Mouse (Mus musculus) embryonic facial prominence, embryonic 14.5 days (tissue): Measurements from ENCODE around the gene Dnajc6. TPM values are rescaled to one million over a fixed set of nuclear protein-coding genes. Genes with fewer than 3 reads are reported as not detected.
A peak's percentile ranks its signal among the peaks of the same experiment; 100 is the strongest.

Experiments
- ATAC-seq: fragments of 200-750 bp; cut with Nextera tagmentation; 2 replicates; pipeline ENCODE4 v1.8.0; 2017; ENCODE audit warnings: low read depth, moderate number of reproducible peaks, moderate TSS enrichment
- DNase-seq: peaks from one replicate; pipeline ENCODE4 v3.0.0-alpha.2; 2015; ENCODE audit warnings: low spot score
- H3K27ac ChIP-seq: fragments of 300-500 bp; sonication (generic); replicated peaks from 2 replicates; pipeline ENCODE4 v1.5.1; 2014; ENCODE audit warnings: low read depth, mild to moderate bottlenecking, low read length, moderate library complexity
- H3K27me3 ChIP-seq: fragments of 300-500 bp; sonication (generic); replicated peaks from 2 replicates; pipeline ENCODE4 v1.6.1; 2014; ENCODE audit warnings: low read length; ENCODE audit not compliant: control insufficient read depth, insufficient read depth
- H3K36me3 ChIP-seq: fragments of 300-500 bp; sonication (generic); 2 replicates; pipeline ENCODE4 v1.6.1; 2014; ENCODE audit warnings: low read length, mixed read lengths; ENCODE audit not compliant: control insufficient read depth, insufficient read depth
- H3K4me1 ChIP-seq: fragments of 300-500 bp; sonication (generic); 2 replicates; pipeline ENCODE4 v1.6.1; 2014; ENCODE audit warnings: antibody characterized with exemption, low read length; ENCODE audit not compliant: control insufficient read depth, insufficient read depth
- H3K4me2 ChIP-seq: fragments of 300-500 bp; sonication (generic); 2 replicates; pipeline ENCODE4 v1.6.1; 2014; ENCODE audit warnings: low read depth, mild to moderate bottlenecking, low read length, moderate library complexity, mixed read lengths
- H3K4me3 ChIP-seq: fragments of 300-500 bp; sonication (generic); 2 replicates; pipeline ENCODE4 v1.5.1; 2014; ENCODE audit warnings: low read depth, mild to moderate bottlenecking, low read length
- H3K9ac ChIP-seq: fragments of 300-500 bp; sonication (generic); 2 replicates; pipeline ENCODE4 v1.6.1; 2014; ENCODE audit warnings: low read depth, mild to moderate bottlenecking, low read length, moderate library complexity, mixed read lengths
- H3K9me3 ChIP-seq: fragments of 300-500 bp; sonication (generic); 2 replicates; pipeline ENCODE4 v1.6.1; 2016; ENCODE audit warnings: low read length; ENCODE audit not compliant: control insufficient read depth
- WGBS: fragments of 180-500 bp; shearing (Covaris S2); extraction: QIAGEN DNeasy Blood & Tissue Kit; methylation state at CpG from one replicate; pipeline ENCODE4 v1.1.7; 2014; 5-methylcytosine and 5-hydroxymethylcytosine counted together
- polyA plus RNA-seq: library from polyadenylated mRNA; unstranded; fragments of >200 nt; fragmentation: Nextera tagmentation; extraction: Ambion mirVana; gene quantifications from 2 replicates; pipeline ENCODE4 v1.2.1, GENCODE M21; 2014

Gene Dnajc6
- polyA plus RNA-seq: 4.4 and 4.8 TPM in 2 replicates

DNA sequence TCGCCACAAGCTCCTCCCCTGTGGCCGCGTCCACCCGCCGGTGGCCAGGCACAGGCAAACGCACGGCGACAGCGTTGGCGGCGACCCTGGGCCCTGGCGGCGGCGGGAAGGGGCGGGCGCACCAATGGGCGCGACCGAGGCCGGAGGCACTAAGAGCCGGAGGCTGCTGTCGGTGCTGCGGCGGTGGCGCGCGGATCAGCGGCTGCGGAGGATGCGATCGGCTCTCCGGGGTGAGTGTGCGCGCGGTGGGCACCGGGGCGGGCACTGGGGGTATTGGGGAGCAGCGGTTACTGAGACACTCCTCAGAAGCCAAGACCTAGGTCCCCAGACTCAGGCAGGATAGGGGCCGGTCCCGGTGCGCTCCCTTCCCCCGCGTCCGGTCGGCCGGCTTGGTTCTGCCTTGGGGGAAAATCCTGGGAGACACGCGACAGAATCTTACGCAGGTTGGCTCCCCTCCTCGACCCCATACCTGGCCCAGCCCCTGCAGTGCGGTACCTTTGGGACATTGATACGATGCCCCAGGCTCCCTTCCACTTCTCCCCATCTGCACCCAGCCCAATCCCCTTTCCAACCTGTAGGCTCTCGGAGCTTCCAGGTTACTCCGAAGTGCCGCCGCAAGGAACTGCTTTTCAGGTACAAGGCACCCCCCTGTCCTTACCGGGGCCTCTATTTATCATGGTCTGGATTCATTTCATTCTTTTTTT, at the start of gene Dnajc6:
TSS of gene Dnajc6 (plus strand) at position 115 of the 704 bp plus-strand sequence.
- peaks cover 4% of the 10 kb centered on the region; the same call in 1 of the 2 replicates for H3K4me1 ChIP-seq
- DNase-seq: no peak
- 1% methylated on average over 33 of the region's 57 CpGs for WGBS
- peak; percentile 58 for ATAC-seq
- no peak within 1 kb of the TSS; the same call in 1 of the 2 replicates for H3K27ac ChIP-seq
- peak within 1 kb of the TSS; percentile 65 for H3K4me3 ChIP-seq
- H3K9ac ChIP-seq: peak within 1 kb of the TSS; percentile 60
- no peaks in the 10 kb centered on the region for H3K36me3 ChIP-seq
- H3K27me3 ChIP-seq: peaks cover 39% of the 10 kb centered on the region
- H3K9me3 ChIP-seq: no peaks in the 10 kb centered on the region
- peak within 1 kb of the TSS; percentile 99 for H3K4me2 ChIP-seq

DNA sequence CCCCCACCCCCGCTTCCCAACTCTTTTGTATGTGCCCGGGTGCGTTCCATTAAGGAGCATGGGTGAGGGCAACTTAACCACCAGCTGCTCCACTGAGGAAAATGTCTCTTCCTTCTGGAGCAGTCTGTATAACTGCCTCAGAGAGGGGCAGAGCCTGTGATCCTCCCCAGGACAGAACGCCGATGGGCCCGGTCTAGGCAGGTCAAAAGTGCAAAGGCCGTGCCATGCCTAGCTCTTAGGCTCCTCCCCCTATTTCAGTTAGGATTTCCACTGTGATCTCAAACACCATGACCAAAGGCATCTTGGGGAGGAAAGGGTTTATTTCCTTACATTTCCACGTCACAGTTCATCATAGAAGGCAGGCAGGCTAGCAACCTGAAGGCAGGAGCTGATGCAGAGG, 47.7 kb upstream of the Dnajc6 start:
- ATAC-seq: no peak
- WGBS: 80% methylated on average over 8 of the region's 8 CpGs

DNA sequence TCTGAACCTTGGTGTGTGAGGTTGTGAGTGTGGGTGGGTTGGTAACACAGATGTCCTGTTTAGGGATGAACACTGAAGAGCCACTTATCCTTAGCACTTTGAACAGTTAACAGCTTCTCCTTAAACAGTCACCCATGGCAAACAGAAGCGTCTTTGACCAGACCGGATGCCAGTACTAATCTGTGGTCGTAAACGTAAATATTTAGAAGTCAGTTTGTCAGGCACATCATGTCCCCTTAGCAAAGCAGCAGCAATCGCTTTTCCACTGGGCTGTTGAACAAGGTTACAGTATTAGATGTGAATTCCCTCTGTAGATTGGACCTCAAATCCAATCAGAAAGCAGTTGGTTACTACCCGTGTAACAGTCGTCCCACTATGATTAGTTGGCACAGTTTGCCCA, 47.1 kb upstream of the Dnajc6 start:
- ATAC-seq (no peak), DNase-seq (no peak)
- H3K27me3 ChIP-seq: no peaks in the 10 kb centered on the region
- no peak overlapping the region for H3K9ac ChIP-seq
- 88% methylated on average over 7 of the region's 7 CpGs for WGBS
- H3K4me3 ChIP-seq: no peak overlapping the region
- H3K4me2 ChIP-seq: no peak overlapping the region
- H3K36me3 ChIP-seq: no peaks in the 10 kb centered on the region
- H3K4me1 ChIP-seq: no peaks in the 10 kb centered on the region
- no peaks in the 10 kb centered on the region for H3K9me3 ChIP-seq
- H3K27ac ChIP-seq: no peak overlapping the region

More for the DNA sequence above, 47.7 kb upstream of the Dnajc6 start:
- no peak overlapping the region for H3K4me2 ChIP-seq
- H3K4me1 ChIP-seq: no peaks in the 10 kb centered on the region
- no peaks in the 10 kb centered on the region for H3K9me3 ChIP-seq
- H3K36me3 ChIP-seq: no peaks in the 10 kb centered on the region
- no peak for DNase-seq
- H3K4me3 ChIP-seq: no peak overlapping the region
- H3K27me3 ChIP-seq: no peaks in the 10 kb centered on the region
- H3K9ac ChIP-seq: no peak overlapping the region
- H3K27ac ChIP-seq: no peak overlapping the region

DNA sequence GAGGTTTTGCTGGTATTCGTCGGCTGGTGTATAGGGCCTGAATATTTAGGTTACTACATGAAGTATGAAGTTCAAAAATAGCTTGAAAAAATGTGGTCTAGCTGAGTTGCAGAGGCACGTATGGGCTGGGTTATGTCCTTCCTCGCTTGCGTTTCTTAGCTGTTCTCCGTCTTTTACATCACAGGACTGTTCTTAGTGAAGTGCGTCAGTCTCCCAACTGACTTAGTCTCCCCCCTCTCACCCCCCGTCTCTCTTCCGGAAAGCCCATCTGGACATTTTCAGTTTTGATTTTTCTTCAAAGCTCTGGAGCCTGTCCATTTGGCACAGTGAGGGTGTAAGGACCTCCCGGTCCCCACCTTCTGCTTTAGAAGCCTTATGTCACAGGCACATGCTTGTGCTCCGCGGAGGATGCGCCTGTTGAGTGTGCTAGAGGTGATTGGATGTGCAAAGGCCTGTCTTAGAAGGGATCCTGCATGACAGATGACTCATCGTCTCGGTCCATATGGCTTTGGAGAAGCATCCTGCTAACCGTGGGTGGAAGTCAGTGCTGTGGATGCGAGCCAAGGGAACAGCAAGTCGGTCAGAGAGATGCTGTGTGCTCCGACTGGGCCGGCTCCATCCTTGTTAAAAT, 46.2 kb upstream of the Dnajc6 start:
- WGBS: 77% methylated on average over 20 of the region's 20 CpGs
- Histone ChIP-seq H3K36me3 (no peaks in the 10 kb centered on the region), H3K27ac (no peak overlapping the region), H3K9me3 (no peaks in the 10 kb centered on the region), H3K9ac (no peak overlapping the region), H3K4me3 (no peak overlapping the region), H3K4me1 (no peaks in the 10 kb centered on the region), H3K4me2 (no peak overlapping the region), H3K27me3 (no peaks in the 10 kb centered on the region)
- ATAC-seq: peak; percentile 67; the same call in 1 of the 2 replicates
- peak; percentile 77 for DNase-seq

DNA sequence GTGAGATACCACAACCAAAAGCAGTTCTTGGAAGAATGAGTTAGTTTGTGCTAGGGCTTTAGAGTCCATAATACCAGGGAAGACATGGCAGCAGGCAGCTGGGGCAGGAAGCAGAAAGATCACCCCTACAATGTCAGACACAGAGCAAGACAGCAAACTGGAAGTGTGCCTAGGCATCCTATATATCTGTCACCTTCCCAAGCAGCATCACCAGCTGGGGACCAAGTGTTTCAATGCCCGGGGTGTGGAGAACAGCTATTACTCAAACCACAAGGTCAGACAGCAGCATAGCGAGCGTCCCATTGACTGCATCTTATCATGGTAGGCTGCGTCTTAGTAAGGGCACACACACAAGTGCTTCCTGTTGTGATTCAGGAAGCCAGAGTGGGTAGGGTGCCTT, 45.4 kb upstream of the Dnajc6 start:
- Histone ChIP-seq H3K9ac (no peak overlapping the region), H3K4me1 (no peaks in the 10 kb centered on the region), H3K27ac (no peak overlapping the region; the same call in 1 of the 2 replicates), H3K36me3 (no peaks in the 10 kb centered on the region), H3K4me2 (no peak overlapping the region), H3K4me3 (no peak overlapping the region), H3K9me3 (no peaks in the 10 kb centered on the region), H3K27me3 (no peaks in the 10 kb centered on the region)
- ATAC-seq (no peak), DNase-seq (no peak)
- 95% methylated on average over 4 of the region's 4 CpGs for WGBS

DNA sequence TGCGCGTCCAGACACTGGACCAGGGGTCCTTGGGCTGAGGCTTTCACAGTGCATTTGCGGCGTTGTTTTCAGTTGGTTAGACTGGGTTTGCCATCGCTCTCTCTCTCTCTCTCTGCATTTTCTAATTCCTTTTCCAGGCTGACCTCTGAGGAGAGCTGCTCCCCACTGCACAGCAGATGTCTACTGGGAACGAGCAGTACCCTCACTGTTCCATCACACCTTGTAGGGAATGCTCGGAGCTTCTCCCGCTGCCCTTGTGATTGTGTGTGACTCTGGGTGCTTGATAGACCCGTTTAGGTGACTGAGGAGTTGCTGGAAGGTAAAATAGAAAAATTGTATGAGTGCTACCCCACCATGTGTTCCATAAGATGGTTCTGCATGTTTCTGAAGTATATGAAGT, 43.6 kb upstream of the Dnajc6 start:
- Histone ChIP-seq H3K4me2 (no peak overlapping the region), H3K36me3 (no peaks in the 10 kb centered on the region), H3K9me3 (no peaks in the 10 kb centered on the region), H3K9ac (no peak overlapping the region), H3K27ac (no peak overlapping the region), H3K27me3 (no peaks in the 10 kb centered on the region), H3K4me1 (no peaks in the 10 kb centered on the region), H3K4me3 (no peak overlapping the region)
- DNase-seq: no peak
- no peak for ATAC-seq
- WGBS: 90% methylated on average over 9 of the region's 9 CpGs

DNA sequence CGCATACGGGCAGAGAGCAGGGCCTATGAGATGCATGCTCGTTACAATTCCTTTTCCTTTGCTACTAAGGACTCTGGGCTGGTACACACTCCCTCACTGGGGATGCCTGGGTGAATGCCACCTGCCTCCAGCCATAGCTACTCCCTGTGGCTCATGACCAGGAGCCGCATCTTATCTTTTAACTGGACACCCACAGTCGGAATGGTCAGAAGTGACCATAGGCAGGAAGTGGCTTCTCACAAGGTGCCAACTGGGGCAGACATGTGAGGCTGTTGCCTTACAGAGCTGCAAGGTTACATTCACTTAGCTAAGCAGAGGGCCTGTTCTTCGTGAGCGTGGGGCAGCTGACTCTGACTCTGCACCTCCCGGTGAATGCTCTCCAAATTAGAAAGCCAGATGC, 39.3 kb upstream of the Dnajc6 start:
- Histone ChIP-seq H3K4me1 (no peaks in the 10 kb centered on the region), H3K27me3 (no peaks in the 10 kb centered on the region), H3K9me3 (no peaks in the 10 kb centered on the region), H3K36me3 (peaks cover 6% of the 10 kb centered on the region; the same call in 1 of the 2 replicates), H3K4me2 (no peak overlapping the region), H3K9ac (no peak overlapping the region), H3K27ac (no peak overlapping the region), H3K4me3 (no peak overlapping the region)
- no peak for DNase-seq
- no peak for ATAC-seq
- WGBS: 84% methylated on average over 8 of the region's 8 CpGs

DNA sequence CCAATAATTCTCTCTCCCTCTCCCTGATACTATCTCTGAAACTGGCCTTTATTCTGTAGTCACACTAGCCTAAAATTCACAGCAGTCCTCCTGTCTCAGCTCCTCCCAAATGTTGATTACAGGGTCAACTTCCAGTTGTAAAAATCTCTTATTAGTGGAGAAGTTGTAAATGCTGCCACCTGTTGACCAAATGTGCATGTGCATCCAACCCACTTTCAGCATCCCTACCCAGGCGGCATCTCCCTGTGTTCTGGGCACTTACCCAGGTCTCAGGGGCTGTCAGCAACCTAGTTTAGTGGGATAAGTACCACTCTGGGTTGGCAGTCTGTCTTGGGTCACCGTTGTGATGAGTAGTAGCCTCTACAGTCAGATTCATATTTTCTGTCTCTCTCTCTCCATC, 38.1 kb upstream of the Dnajc6 start:
- Histone ChIP-seq H3K4me3 (no peak overlapping the region), H3K9me3 (no peaks in the 10 kb centered on the region)

More for the DNA sequence above, 38.1 kb upstream of the Dnajc6 start:
- Histone ChIP-seq H3K27ac (no peak overlapping the region), H3K9ac (no peak overlapping the region), H3K36me3 (peaks cover 10% of the 10 kb centered on the region; the same call in 1 of the 2 replicates), H3K27me3 (no peaks in the 10 kb centered on the region), H3K4me1 (no peaks in the 10 kb centered on the region), H3K4me2 (no peak overlapping the region)
- DNase-seq: peak; percentile 54
- no peak for ATAC-seq
- WGBS: 51% methylated on average over 2 of the region's 2 CpGs
